ENCODE assay signal across 16 mouse cellular contexts in the genomic region with DNA sequence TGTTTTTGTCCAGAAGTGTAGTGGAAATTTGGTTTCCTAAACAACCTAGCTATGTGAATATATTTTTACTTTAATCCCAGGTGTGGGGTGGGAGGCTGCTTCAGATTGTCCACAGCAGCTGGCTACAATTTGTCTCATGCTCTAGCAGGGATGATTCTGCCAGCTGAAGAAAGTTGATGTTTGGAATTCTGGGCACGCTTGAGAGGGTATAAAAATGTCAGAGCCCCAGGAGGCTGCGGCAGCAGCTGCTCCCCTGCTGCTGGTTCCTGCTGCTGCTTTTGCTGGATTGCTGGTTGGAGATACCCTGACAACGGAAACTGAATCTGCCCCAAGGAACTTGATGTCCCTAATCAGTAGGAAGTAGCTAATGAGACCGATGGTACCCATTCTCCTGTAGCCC.
A peak's percentile ranks its signal among the peaks of the same experiment; 100 is the strongest.
DNase-seq lines count a peak whose midpoint lies in the region; ATAC-seq and TF ChIP-seq lines count a peak whose summit lies in the region.
"Had no signal": no experiment of that assay in that cellular context is flagged by ENCODE, and none has a peak within 500 bp of the region (broad histone marks: within the 10 kb centered on the region; RNA-seq: fewer than 3 reads in every experiment).

No protein-coding gene starts in this region.

- no peaks in the 10 kb centered on the region for H3K27me3 ChIP-seq in embryonic facial prominence, embryonic 14.5 days (replicated peaks; ENCODE audit: control insufficient read depth, insufficient read depth, low read length)
- no peaks in the 10 kb centered on the region for H3K27me3 ChIP-seq in embryonic facial prominence, embryonic 10.5 days (replicated peaks; ENCODE audit: low read depth, poor library complexity, severe bottlenecking)
- H3K27me3 ChIP-seq in heart, postnatal 0 days (ENCODE audit: control insufficient read depth, insufficient read depth, low read length) = no peaks in the 10 kb centered on the region
- H3K27me3 ChIP-seq in midbrain, embryonic 13.5 days = no peaks in the 10 kb centered on the region
- no peaks in the 10 kb centered on the region for H3K27me3 ChIP-seq in midbrain, embryonic 15.5 days (replicated peaks)
- H3K27me3 ChIP-seq: CH12.LX; hindbrain, embryonic 15.5 days; limb, embryonic 12.5 days had no signal

- H3K36me3 ChIP-seq in embryonic facial prominence, embryonic 14.5 days (ENCODE audit: control insufficient read depth, insufficient read depth, low read length) = peaks cover 62% of the 10 kb centered on the region
- peaks cover 91% of the 10 kb centered on the region for H3K36me3 ChIP-seq in embryonic facial prominence, embryonic 10.5 days (replicated peaks)
- peaks cover 42% of the 10 kb centered on the region; the same call in 1 of the 2 replicates for H3K36me3 ChIP-seq in heart, postnatal 0 days (replicated peaks; ENCODE audit: control insufficient read depth, insufficient read depth, low read length)
- H3K36me3 ChIP-seq in midbrain, embryonic 13.5 days = peaks cover 34% of the 10 kb centered on the region
- peaks cover 6% of the 10 kb centered on the region; the same call in 1 of the 2 replicates for H3K36me3 ChIP-seq in midbrain, embryonic 15.5 days (replicated peaks)

- no peak overlapping the region for H3K4me3 ChIP-seq in embryonic facial prominence, embryonic 14.5 days (ENCODE audit: low read depth, low read length)
- no peak overlapping the region for H3K4me3 ChIP-seq in embryonic facial prominence, embryonic 10.5 days
- H3K4me3 ChIP-seq in heart, postnatal 0 days (ENCODE audit: low read depth, low read length) = no peak overlapping the region
- H3K4me3 ChIP-seq in midbrain, embryonic 13.5 days (replicated peaks) = no peak overlapping the region
- H3K4me3 ChIP-seq in midbrain, embryonic 15.5 days = no peak overlapping the region
- H3K4me3 ChIP-seq: hindbrain, embryonic 15.5 days; limb, embryonic 12.5 days had no signal

- no peak overlapping the region for H3K4me2 ChIP-seq in embryonic facial prominence, embryonic 14.5 days (ENCODE audit: low read depth, low read length)
- H3K4me2 ChIP-seq in heart, postnatal 0 days (ENCODE audit: low read depth, low read length) = no peak overlapping the region
- H3K4me2 ChIP-seq in midbrain, embryonic 13.5 days (replicated peaks) = no peak overlapping the region
- H3K4me2 ChIP-seq in midbrain, embryonic 15.5 days = no peak overlapping the region
- H3K4me2 ChIP-seq: hindbrain, embryonic 15.5 days; limb, embryonic 12.5 days; lung, embryonic 14.5 days had no signal

- H3K4me1 ChIP-seq in embryonic facial prominence, embryonic 14.5 days (ENCODE audit: control insufficient read depth, insufficient read depth, low read length) = no peaks in the 10 kb centered on the region; the same call in 1 of the 2 replicates
- H3K4me1 ChIP-seq in embryonic facial prominence, embryonic 10.5 days = no peaks in the 10 kb centered on the region
- H3K4me1 ChIP-seq in heart, postnatal 0 days (ENCODE audit: control insufficient read depth, insufficient read depth) = peaks cover 8% of the 10 kb centered on the region; the same call in 1 of the 2 replicates
- H3K4me1 ChIP-seq in midbrain, embryonic 13.5 days (replicated peaks) = 0 out of 2 replicates have a peak, but pooled peaks cover 4% of the 10 kb centered on the region
- no peaks in the 10 kb centered on the region for H3K4me1 ChIP-seq in midbrain, embryonic 15.5 days
- H3K4me1 ChIP-seq: hindbrain, embryonic 15.5 days; limb, embryonic 12.5 days had no signal

- no peak for TF ChIP-seq CTCF in heart, postnatal 0 days (IDR thresholded peaks at IDR 0.05; ENCODE audit: low read depth)

- peak; percentile 72 for DNase-seq in embryonic facial prominence, embryonic 14.5 days (ENCODE audit: low spot score)
- DNase-seq in embryonic facial prominence, embryonic 10.5 days (ENCODE audit: low spot score) = no peak
- no peak for DNase-seq in heart, postnatal 0 days (ENCODE audit: low spot score)
- DNase-seq in heart, postnatal 14 days = no peak
- DNase-seq in skeletal muscle tissue, adult 2 months (ENCODE audit: low read depth, low spot score) = peak; percentile 38
- no peak for DNase-seq in thymus, postnatal 25 days
- DNase-seq: cerebellum, adult 11 months; kidney, adult 9 months; lung, embryonic 14.5 days had no signal

- intact Hi-C loops in heart, postnatal 14 days (cut with DNase I) = no loop called here

- 56% methylated on average over 4 of the region's 4 CpGs for WGBS in embryonic facial prominence, embryonic 14.5 days
- 82% methylated on average over 4 of the region's 4 CpGs for WGBS in embryonic facial prominence, embryonic 10.5 days
- WGBS in heart, postnatal 0 days = 47% methylated on average over 4 of the region's 4 CpGs
- WGBS in midbrain, embryonic 13.5 days = 51% methylated on average over 4 of the region's 4 CpGs
- WGBS in midbrain, embryonic 15.5 days = 33% methylated on average over 4 of the region's 4 CpGs

- H3K27ac ChIP-seq in embryonic facial prominence, embryonic 14.5 days (replicated peaks; ENCODE audit: low read depth, low read length) = peak overlapping the region; percentile 39; the same call in 1 of the 2 replicates
- H3K27ac ChIP-seq in embryonic facial prominence, embryonic 10.5 days (replicated peaks) = no peak overlapping the region
- H3K27ac ChIP-seq in heart, postnatal 0 days (ENCODE audit: low read depth) = 0 out of 2 replicates have a peak overlapping the region, but pooled peaks have one; percentile 2
- H3K27ac ChIP-seq in midbrain, embryonic 13.5 days = peak overlapping the region; percentile 26; the same call in 1 of the 2 replicates
- H3K27ac ChIP-seq in midbrain, embryonic 15.5 days = no peak overlapping the region
- H3K27ac ChIP-seq: hindbrain, embryonic 15.5 days; limb, embryonic 12.5 days; stomach, postnatal 0 days had no signal

- no peak overlapping the region for H3K9ac ChIP-seq in embryonic facial prominence, embryonic 14.5 days (ENCODE audit: low read depth, low read length)
- no peak overlapping the region for H3K9ac ChIP-seq in heart, postnatal 0 days (replicated peaks; ENCODE audit: low read depth, low read length)
- no peak overlapping the region for H3K9ac ChIP-seq in midbrain, embryonic 13.5 days (replicated peaks)
- no peak overlapping the region for H3K9ac ChIP-seq in midbrain, embryonic 15.5 days
- H3K9ac ChIP-seq: hindbrain, embryonic 15.5 days; limb, embryonic 12.5 days; lung, embryonic 14.5 days had no signal

- no peak for TF ChIP-seq EP300 in heart, postnatal 0 days (IDR thresholded peaks at IDR 0.05; ENCODE audit: low read depth)

- no peaks in the 10 kb centered on the region for H3K9me3 ChIP-seq in embryonic facial prominence, embryonic 14.5 days (ENCODE audit: control insufficient read depth, low read length)
- H3K9me3 ChIP-seq in embryonic facial prominence, embryonic 10.5 days = 0 out of 2 replicates have a peak, but pooled peaks cover 2% of the 10 kb centered on the region
- H3K9me3 ChIP-seq in heart, postnatal 0 days (replicated peaks; ENCODE audit: control insufficient read depth, low read length) = no peaks in the 10 kb centered on the region
- H3K9me3 ChIP-seq in midbrain, embryonic 13.5 days = no peaks in the 10 kb centered on the region
- H3K9me3 ChIP-seq in midbrain, embryonic 15.5 days = no peaks in the 10 kb centered on the region
- H3K9me3 ChIP-seq: hindbrain, embryonic 15.5 days; limb, embryonic 12.5 days had no signal

- ATAC-seq in embryonic facial prominence, embryonic 14.5 days (ENCODE audit: low read depth) = peak; percentile 71; the same call in 1 of the 2 replicates
- ATAC-seq in heart, postnatal 0 days (ENCODE audit: insufficient read depth, low read depth) = no peak
- ATAC-seq in midbrain, embryonic 13.5 days = no peak
- no peak for ATAC-seq in midbrain, embryonic 15.5 days (replicated peaks)
- ATAC-seq: activated CD4-positive, CD25-positive, alpha-beta regulatory T cell, adult 4 months had no signal

Comparison
In these comparisons a context has a peak if more than half of its experiments do, and no peak if none do; other contexts are left out.
1. DNase-seq: peak in embryonic facial prominence, embryonic 14.5 days (single experiment) and skeletal muscle tissue, adult 2 months (single experiment); none in embryonic facial prominence, embryonic 10.5 days (single experiment), heart, postnatal 0 days (single experiment), heart, postnatal 14 days (0 of 2) and thymus, postnatal 25 days (single experiment).
2. H3K27ac ChIP-seq: peak in embryonic facial prominence, embryonic 14.5 days (single experiment), heart, postnatal 0 days (single experiment) and midbrain, embryonic 13.5 days (single experiment); none in embryonic facial prominence, embryonic 10.5 days (single experiment) and midbrain, embryonic 15.5 days (single experiment).